Mouse (Mus musculus): Measurements from ENCODE around the gene Mrpl23.

DNA sequence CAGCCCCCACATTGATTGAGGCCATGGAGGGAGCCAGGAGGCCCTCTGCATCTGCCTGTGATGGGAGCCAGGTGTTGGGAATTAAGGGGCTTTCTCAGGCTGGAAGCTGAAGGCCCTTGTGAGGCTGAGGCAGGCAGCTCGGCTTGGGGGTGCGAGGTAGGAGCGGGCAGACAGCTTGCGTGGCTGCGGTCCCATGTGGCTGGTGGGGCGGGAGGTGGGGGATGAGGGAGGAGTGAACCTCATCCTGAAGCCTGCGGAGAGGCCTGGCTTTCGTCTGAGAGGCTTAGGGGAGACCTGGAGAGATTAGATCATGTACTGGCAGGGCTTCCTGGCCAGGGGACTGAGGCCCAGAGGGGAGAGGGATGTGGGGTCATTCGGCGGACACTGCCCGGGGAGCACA, 49.4 kb upstream of the Mrpl23 start:
- no peak for TF ChIP-seq CTCF (IDR thresholded peaks at IDR 0.05; ENCODE audit: low read depth)
- no peak for TF ChIP-seq EP300 (IDR thresholded peaks at IDR 0.05; ENCODE audit: low read depth)

Measured in liver, embryonic 14.5 days (tissue).